ENCODE assay signal across 9 mouse cellular contexts in the genomic region with DNA sequence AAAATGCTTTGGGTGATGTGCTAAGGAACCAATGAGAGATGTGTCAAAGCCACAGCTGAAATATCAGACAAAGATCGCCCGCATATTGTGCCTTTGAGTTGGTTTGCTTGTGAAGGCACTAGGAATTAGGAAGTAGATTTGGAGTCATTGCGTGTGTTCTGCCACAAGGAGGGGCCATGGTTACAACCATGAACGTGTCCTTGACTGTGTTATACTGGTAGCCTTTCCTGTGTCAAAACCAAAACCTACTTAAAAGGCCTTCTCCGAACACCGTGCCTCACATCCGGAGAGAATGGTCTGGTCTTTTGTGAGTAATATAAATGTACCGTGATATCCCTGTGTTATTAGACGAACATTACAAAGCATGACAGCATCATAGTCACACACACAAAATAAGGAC.
A peak's percentile ranks its signal among the peaks of the same experiment; 100 is the strongest.
DNase-seq lines count a peak whose midpoint lies in the region; ATAC-seq and TF ChIP-seq lines count a peak whose summit lies in the region.
"Had no signal": no experiment of that assay in that cellular context is flagged by ENCODE, and none has a peak within 500 bp of the region (broad histone marks: within the 10 kb centered on the region; RNA-seq: fewer than 3 reads in every experiment).

No protein-coding gene starts in this region.

- WGBS in intestine, embryonic 14.5 days, result 60% methylated on average over 9 of the region's 9 CpGs
- 56% methylated on average over 9 of the region's 9 CpGs for WGBS in intestine, embryonic 15.5 days
- 44% methylated on average over 9 of the region's 9 CpGs for WGBS in forebrain, embryonic 11.5 days
- WGBS in kidney, embryonic 14.5 days, result 48% methylated on average over 9 of the region's 9 CpGs
- WGBS in limb, embryonic 11.5 days, result 65% methylated on average over 9 of the region's 9 CpGs
- WGBS in thymus, adult 2 months, result 56% methylated on average over 9 of the region's 9 CpGs

- no peaks in the 10 kb centered on the region for H3K27me3 ChIP-seq in intestine, embryonic 14.5 days (replicated peaks; ENCODE audit: control insufficient read depth, insufficient read depth, low read length)
- H3K27me3 ChIP-seq in intestine, embryonic 15.5 days (replicated peaks), result no peaks in the 10 kb centered on the region
- no peaks in the 10 kb centered on the region for H3K27me3 ChIP-seq in forebrain, embryonic 11.5 days (ENCODE audit: control insufficient read depth, insufficient read depth, low read length)
- no peaks in the 10 kb centered on the region for H3K27me3 ChIP-seq in kidney, embryonic 14.5 days (ENCODE audit: control insufficient read depth, insufficient read depth, low read length)
- H3K27me3 ChIP-seq in limb, embryonic 11.5 days (ENCODE audit: control insufficient read depth, insufficient read depth, low read length), result no peaks in the 10 kb centered on the region
- no peaks in the 10 kb centered on the region for H3K27me3 ChIP-seq in thymus, adult 2 months (ENCODE audit: control insufficient read depth, insufficient read depth, low read length)

- H3K36me3 ChIP-seq in intestine, embryonic 14.5 days (ENCODE audit: control insufficient read depth, insufficient read depth, low read length), result no peaks in the 10 kb centered on the region
- no peaks in the 10 kb centered on the region for H3K36me3 ChIP-seq in intestine, embryonic 15.5 days
- no peaks in the 10 kb centered on the region for H3K36me3 ChIP-seq in forebrain, embryonic 11.5 days (ENCODE audit: control insufficient read depth, insufficient read depth, low read length)
- no peaks in the 10 kb centered on the region for H3K36me3 ChIP-seq in kidney, embryonic 14.5 days (ENCODE audit: control insufficient read depth, insufficient read depth, low read length)
- H3K36me3 ChIP-seq in limb, embryonic 11.5 days (ENCODE audit: control insufficient read depth, insufficient read depth, low read length), result no peaks in the 10 kb centered on the region
- no peaks in the 10 kb centered on the region for H3K36me3 ChIP-seq in thymus, adult 2 months (ENCODE audit: control insufficient read depth, insufficient read depth, low read length)
- H3K36me3 ChIP-seq: heart, embryonic 15.5 days had no signal

- no peak overlapping the region for H3K4me2 ChIP-seq in intestine, embryonic 14.5 days (ENCODE audit: low read length)
- H3K4me2 ChIP-seq in intestine, embryonic 15.5 days (replicated peaks), result no peak overlapping the region
- H3K4me2 ChIP-seq in forebrain, embryonic 11.5 days (ENCODE audit: low read depth, low read length, severe bottlenecking), result no peak overlapping the region
- no peak overlapping the region for H3K4me2 ChIP-seq in kidney, embryonic 14.5 days (replicated peaks; ENCODE audit: low read depth, low read length)
- no peak overlapping the region for H3K4me2 ChIP-seq in limb, embryonic 11.5 days (ENCODE audit: low read depth, severe bottlenecking)
- H3K4me2 ChIP-seq: heart, embryonic 15.5 days had no signal

- peak; percentile 80; the same call in 1 of the 2 replicates for TF ChIP-seq CTCF in brain, embryonic 14.5 days (IDR thresholded peaks at IDR 0.05; ENCODE audit: borderline replicate concordance, extremely low read depth, insufficient read depth, insufficient read length)
- TF ChIP-seq CTCF in thymus, adult 2 months (IDR thresholded peaks at IDR 0.05; ENCODE audit: borderline replicate concordance, control insufficient read depth, extremely low read depth, insufficient read depth, low read length, poor library complexity), result no peak

- no peak for TF ChIP-seq POLR2A in brain, embryonic 14.5 days (IDR thresholded peaks at IDR 0.05; ENCODE audit: borderline replicate concordance, extremely low read depth, insufficient read depth, insufficient read length, poor library complexity, severe bottlenecking)
- TF ChIP-seq POLR2A in thymus, adult 2 months (IDR thresholded peaks at IDR 0.05; ENCODE audit: control insufficient read depth, extremely low read depth, insufficient read depth, low read length, poor library complexity), result no peak

- H3K9me3 ChIP-seq in intestine, embryonic 14.5 days (ENCODE audit: control insufficient read depth, low read length), result no peaks in the 10 kb centered on the region
- no peaks in the 10 kb centered on the region for H3K9me3 ChIP-seq in intestine, embryonic 15.5 days
- no peaks in the 10 kb centered on the region for H3K9me3 ChIP-seq in forebrain, embryonic 11.5 days (ENCODE audit: control insufficient read depth, low read length)
- H3K9me3 ChIP-seq in kidney, embryonic 14.5 days (ENCODE audit: control insufficient read depth, low read length), result no peaks in the 10 kb centered on the region
- H3K9me3 ChIP-seq in limb, embryonic 11.5 days (ENCODE audit: control insufficient read depth, low read length), result no peaks in the 10 kb centered on the region
- H3K9me3 ChIP-seq: heart, embryonic 15.5 days had no signal

- no peak overlapping the region for H3K4me3 ChIP-seq in intestine, embryonic 14.5 days (ENCODE audit: low read depth, low read length)
- H3K4me3 ChIP-seq in intestine, embryonic 15.5 days (replicated peaks), result no peak overlapping the region
- H3K4me3 ChIP-seq in forebrain, embryonic 11.5 days (ENCODE audit: low read depth, low read length), result no peak overlapping the region
- H3K4me3 ChIP-seq in kidney, embryonic 14.5 days (ENCODE audit: low read length), result no peak overlapping the region
- no peak overlapping the region for H3K4me3 ChIP-seq in limb, embryonic 11.5 days (ENCODE audit: low read depth, low read length)
- H3K4me3 ChIP-seq in thymus, adult 2 months (ENCODE audit: control insufficient read depth, insufficient read depth, low read length), result no peak overlapping the region
- H3K4me3 ChIP-seq: heart, embryonic 15.5 days had no signal

- H3K27ac ChIP-seq in intestine, embryonic 14.5 days (ENCODE audit: low read depth), result no peak overlapping the region
- no peak overlapping the region for H3K27ac ChIP-seq in intestine, embryonic 15.5 days
- H3K27ac ChIP-seq in forebrain, embryonic 11.5 days (ENCODE audit: low read depth, low read length), result no peak overlapping the region
- no peak overlapping the region for H3K27ac ChIP-seq in kidney, embryonic 14.5 days (ENCODE audit: low read depth, low read length)
- H3K27ac ChIP-seq in limb, embryonic 11.5 days (replicated peaks; ENCODE audit: low read depth, low read length), result no peak overlapping the region
- H3K27ac ChIP-seq in thymus, adult 2 months (ENCODE audit: control insufficient read depth, insufficient read depth, low read length), result no peak overlapping the region
- H3K27ac ChIP-seq: heart, embryonic 15.5 days had no signal

- ATAC-seq in intestine, embryonic 14.5 days (replicated peaks; ENCODE audit: low FRiP score, low TSS enrichment, low read depth), result no peak
- ATAC-seq in intestine, embryonic 15.5 days, result no peak
- ATAC-seq in forebrain, embryonic 11.5 days (replicated peaks; ENCODE audit: low FRiP score), result peak; percentile 71
- 0 out of 2 replicates have a peak, but pooled peaks have one; percentile 64 for ATAC-seq in kidney, embryonic 14.5 days (ENCODE audit: low FRiP score, low TSS enrichment)
- no peak for ATAC-seq in limb, embryonic 11.5 days (ENCODE audit: insufficient number of reproducible peaks, low FRiP score, low TSS enrichment, low read depth)

- H3K9ac ChIP-seq in intestine, embryonic 14.5 days (ENCODE audit: low read length), result no peak overlapping the region
- no peak overlapping the region for H3K9ac ChIP-seq in intestine, embryonic 15.5 days
- no peak overlapping the region for H3K9ac ChIP-seq in forebrain, embryonic 11.5 days (ENCODE audit: low read length)
- no peak overlapping the region for H3K9ac ChIP-seq in kidney, embryonic 14.5 days (ENCODE audit: low read depth, low read length)
- no peak overlapping the region for H3K9ac ChIP-seq in limb, embryonic 11.5 days (ENCODE audit: low read length)
- H3K9ac ChIP-seq: heart, embryonic 15.5 days had no signal

- peak; percentile 55 for DNase-seq in intestine, embryonic 14.5 days (ENCODE audit: low spot score)
- DNase-seq in brain, embryonic 14.5 days (ENCODE audit: low read depth), result peak; percentile 95
- DNase-seq in forebrain, embryonic 11.5 days (ENCODE audit: low spot score), result peak; percentile 64
- DNase-seq in limb, embryonic 11.5 days (ENCODE audit: low spot score), result peak; percentile 58
- peak; percentile 63 to 68 for DNase-seq in right cerebral cortex, adult 2 months (ENCODE audit: low spot score in 2 of 2)
- no peak for DNase-seq in thymus, adult 2 months

- H3K4me1 ChIP-seq in intestine, embryonic 14.5 days (replicated peaks; ENCODE audit: control insufficient read depth, insufficient read depth, low read length), result 0 out of 2 replicates have a peak, but pooled peaks cover 3% of the 10 kb centered on the region
- no peaks in the 10 kb centered on the region for H3K4me1 ChIP-seq in intestine, embryonic 15.5 days (replicated peaks)
- no peaks in the 10 kb centered on the region; the same call in 1 of the 2 replicates for H3K4me1 ChIP-seq in forebrain, embryonic 11.5 days (replicated peaks; ENCODE audit: control insufficient read depth, insufficient read depth, low read length)
- no peaks in the 10 kb centered on the region for H3K4me1 ChIP-seq in kidney, embryonic 14.5 days (ENCODE audit: control insufficient read depth, insufficient read depth, low read length)
- H3K4me1 ChIP-seq in limb, embryonic 11.5 days (ENCODE audit: control insufficient read depth, insufficient read depth, low read length), result no peaks in the 10 kb centered on the region
- H3K4me1 ChIP-seq in thymus, adult 2 months (replicated peaks; ENCODE audit: control insufficient read depth, insufficient read depth, low read length), result no peaks in the 10 kb centered on the region
- H3K4me1 ChIP-seq: heart, embryonic 15.5 days had no signal

Comparison
In these comparisons a context has a peak if more than half of its experiments do, and no peak if none do; other contexts are left out.
1. ATAC-seq: peak in forebrain, embryonic 11.5 days (single experiment) and kidney, embryonic 14.5 days (single experiment); none in intestine, embryonic 14.5 days (single experiment), intestine, embryonic 15.5 days (single experiment) and limb, embryonic 11.5 days (single experiment).